Mouse (Mus musculus): ENCODE measurements around the gene Nek9. TPM values are rescaled to one million over a fixed set of nuclear protein-coding genes. Genes with fewer than 3 reads are reported as not detected.

Gene Nek9
- total RNA-seq, 2 experiments from 2014 or later = 75.6 to 75.8 TPM

DNA sequence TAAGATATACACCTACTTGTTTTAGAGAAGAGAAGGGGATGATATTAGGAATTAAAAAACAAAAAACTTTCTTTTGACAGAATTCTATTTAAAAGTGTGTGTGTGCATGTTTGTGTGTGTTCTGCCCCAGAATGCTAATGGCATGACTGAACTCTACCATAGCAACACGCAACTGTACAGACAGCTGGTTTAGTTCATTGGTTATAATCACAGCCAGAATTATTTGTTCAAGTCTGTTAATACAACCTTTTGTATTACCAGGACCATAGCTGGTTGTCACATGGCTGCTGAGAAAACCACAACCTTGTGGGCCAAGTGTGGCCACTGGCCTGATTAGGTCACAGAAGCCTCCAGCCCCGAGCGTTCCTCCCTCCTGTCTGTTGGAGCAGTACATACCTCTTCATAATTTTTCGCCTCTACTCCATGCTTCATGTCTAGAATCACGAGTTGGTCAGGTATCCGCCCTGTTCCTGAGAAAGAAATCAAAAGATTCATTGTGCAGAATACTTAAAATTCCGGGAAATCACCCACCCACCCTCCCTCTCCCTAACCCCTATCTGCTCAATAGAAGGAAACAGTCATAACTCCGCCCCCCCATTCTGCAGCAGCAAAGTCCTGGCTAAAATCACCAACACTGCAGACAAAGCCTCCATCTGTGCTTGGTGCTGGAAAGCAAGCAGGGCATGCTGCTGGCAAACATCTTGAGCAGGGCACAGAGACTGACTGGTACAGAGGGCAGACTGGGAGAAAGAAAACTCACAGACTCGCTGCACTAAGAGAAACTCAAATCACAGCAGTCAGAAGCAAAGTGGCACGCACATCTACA lies 11.5 kb upstream of the Nek9 start:
- intact Hi-C loops (cut with DNase I) = no loop called here

GRCm38 (mm10) chr12:85348338-85348737 lies 9.2 kb upstream of the Nek9 start:
- DNase-seq = no peak
- intact Hi-C loops (cut with DNase I) = loop anchor here (5.0 kb wide), 1 partner anchor 34 kb away; no protein-coding TSS in a partner anchor

More for the DNA sequence above, 11.5 kb upstream of the Nek9 start:
- DNase-seq = peak; percentile 27 to 36

DNA sequence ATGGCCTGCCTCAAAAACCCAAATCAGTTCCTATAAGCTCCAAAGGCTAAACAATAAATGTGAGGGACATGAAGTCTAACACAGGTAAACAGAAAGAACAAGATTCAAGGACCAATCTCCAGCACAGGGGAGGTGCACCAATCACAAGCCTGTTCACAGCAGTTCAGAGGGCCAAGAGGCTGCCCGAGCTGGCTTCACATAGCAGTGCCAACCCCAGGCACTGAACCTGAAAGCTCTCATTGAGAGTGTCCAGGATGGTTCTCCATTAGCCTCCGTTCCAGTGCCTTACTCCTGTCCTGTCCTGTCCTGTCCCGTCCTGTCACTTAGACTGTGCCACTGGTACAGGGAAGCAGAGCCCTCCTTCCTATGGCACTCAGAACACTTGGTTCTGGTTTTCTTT lies 8.0 kb upstream of the Nek9 start:
- no peak for DNase-seq
- intact Hi-C loops (cut with DNase I) = loop anchor here (5.0 kb wide), 1 partner anchor 35 kb away; no protein-coding TSS in a partner anchor

GRCm38 (mm10) chr12:85346374-85346773 lies 7.2 kb upstream of the Nek9 start:
- intact Hi-C loops (cut with DNase I) = loop anchor here (1.0 to 5.0 kb wide), 3 partner anchors 36 to 146 kb away; no protein-coding TSS in a partner anchor
- DNase-seq = peak; percentile 43 to 74

DNA sequence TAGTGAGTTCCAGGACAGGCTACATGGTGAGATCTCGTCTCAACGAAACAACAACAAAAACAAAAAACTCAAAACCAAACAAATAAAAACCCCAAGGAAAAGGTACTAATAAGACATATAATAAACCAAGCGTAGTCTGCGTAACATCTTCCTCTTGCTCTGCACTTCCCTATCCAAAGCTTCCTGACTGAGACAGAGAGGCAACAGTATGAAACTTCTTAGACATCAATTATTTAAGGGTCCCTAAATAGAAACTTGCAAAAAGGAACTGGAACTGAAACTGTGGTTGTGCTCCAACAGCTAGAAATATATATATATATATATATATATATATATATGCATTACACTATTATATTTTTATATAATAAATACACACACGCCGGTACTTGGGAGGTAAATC lies 6.4 kb upstream of the Nek9 start:
- intact Hi-C loops (cut with DNase I) = loop anchor here (5.0 kb wide), 1 partner anchor 37 kb away; no protein-coding TSS in a partner anchor
- DNase-seq = no peak

DNA sequence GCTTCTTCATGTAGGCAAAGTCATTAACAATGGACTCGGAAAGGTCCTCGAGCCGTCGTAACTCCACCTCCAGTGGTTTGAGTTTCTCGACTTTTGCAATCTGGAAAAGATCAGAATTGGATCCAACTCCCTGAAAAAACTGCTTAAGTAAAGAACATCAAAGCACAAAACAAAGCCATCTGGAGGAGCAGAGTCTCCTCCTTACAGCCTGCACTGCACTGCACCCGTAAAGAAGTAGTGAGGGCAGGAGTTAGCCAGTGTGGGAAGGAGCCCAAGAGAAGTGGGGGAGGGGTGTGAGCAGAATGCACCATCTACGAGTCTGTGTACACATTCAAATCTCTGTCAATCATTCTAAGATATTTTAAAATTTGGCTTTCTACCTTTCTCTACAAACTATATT lies 5.1 kb upstream of the Nek9 start:
- intact Hi-C loops (cut with DNase I) = loop anchor here (5.0 kb wide), 1 partner anchor 318 kb away; no protein-coding TSS in a partner anchor

DNA sequence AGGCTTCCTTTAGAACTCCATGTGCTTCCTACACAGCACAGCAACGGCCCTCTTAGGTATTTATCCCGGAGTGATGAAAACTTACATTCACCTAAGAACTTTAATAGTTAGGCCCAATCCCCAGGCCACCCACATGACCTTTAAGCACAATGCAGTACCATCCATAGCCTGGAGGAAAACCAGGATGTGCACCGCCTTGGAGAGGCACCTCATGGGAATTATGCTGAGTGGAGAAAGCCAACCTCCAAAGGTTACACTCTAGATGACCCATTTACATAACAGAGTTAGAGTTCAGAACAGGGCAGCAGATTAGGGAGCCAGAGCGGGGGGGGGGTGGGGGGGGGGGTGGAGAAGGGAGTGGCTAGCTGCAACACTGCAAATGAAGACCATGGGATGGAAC lies 3.1 kb upstream of the Nek9 start:
- no peak for DNase-seq
- intact Hi-C loops (cut with DNase I) = loop anchor here (5.0 kb wide), 1 partner anchor 320 kb away; no protein-coding TSS in a partner anchor

More for the DNA sequence above, 5.1 kb upstream of the Nek9 start:
- DNase-seq = no peak

DNA sequence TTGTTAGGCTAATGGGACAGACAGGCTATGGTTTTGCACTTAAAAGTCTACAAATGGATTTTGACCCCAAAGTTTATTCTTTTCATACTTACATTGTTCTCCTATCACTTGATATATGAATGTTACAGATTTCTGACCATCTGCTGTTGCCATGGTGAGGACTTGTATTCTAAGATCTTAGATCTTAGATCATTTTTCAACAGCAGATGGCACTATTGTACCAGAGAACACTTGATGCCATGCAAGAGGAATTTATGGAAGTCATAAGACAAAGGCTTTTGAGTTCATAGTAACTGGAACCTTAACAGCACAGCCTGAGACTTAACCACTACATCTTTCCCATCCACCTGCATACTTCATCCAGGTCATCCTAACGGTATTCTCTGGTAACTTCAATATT lies 2.0 kb upstream of the Nek9 start:
- peak in 1 of 2 experiments; percentile 44 for DNase-seq
- intact Hi-C loops (cut with DNase I) = loop anchor here (5.0 kb wide), 1 partner anchor 321 kb away; no protein-coding TSS in a partner anchor

- intact Hi-C loops (cut with DNase I) = loop anchor here (5.0 kb wide), 1 partner anchor 322 kb away; no protein-coding TSS in a partner anchor
- DNase-seq = no peak
These were observed 785 bp upstream of the Nek9 start for GRCm38 (mm10) chr12:85339947-85340346.

- intact Hi-C loops (cut with DNase I) = no loop called here
- no peak for DNase-seq
These were observed 347 bp downstream of the Nek9 start for GRCm38 (mm10) chr12:85338815-85339214.

- intact Hi-C loops (cut with DNase I) = no loop called here
- DNase-seq = no peak
These were observed 1.4 kb downstream of the Nek9 start for GRCm38 (mm10) chr12:85337567-85338311.

DNA sequence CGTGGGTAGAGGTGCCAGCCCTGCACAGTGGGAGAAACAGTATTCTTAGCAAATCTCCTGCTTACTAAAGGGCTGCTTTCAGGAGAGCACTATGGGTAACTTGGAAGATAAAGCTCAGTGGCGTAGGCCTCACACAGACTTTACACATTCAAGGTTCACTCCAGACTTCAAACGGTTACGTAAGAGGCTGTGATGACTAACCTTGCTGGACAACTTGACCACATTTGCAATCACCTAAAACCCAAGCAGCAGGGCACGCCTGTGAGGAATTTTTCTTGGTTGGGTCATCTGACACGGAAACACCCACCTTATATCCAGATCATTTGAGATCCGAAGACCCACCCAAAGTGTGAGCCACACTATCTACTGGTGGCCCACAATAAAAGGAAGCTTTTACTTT lies 9.0 kb downstream of the Nek9 start:
- DNase-seq = no peak
- intact Hi-C loops (cut with DNase I) = no loop called here

DNA sequence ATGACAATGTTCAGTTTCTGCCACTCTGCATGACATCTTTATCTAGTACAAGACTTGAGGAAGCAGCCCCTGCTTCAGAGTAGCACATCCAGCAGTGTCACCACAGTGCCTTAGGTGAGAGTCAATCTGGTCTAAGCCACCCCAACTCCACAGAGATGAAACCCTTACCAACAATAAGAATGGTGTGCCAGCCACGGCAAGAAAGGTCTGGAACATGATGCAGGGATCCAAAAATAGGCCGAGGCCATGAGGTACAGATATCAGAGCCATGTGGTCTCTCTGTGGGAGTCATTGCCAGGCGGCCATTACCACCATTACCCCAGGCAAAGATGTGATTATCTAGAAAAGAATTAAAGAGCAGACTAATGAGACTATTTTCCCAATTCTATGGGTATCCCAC lies 30.5 kb downstream of the Nek9 start:
- peak in 1 of 2 experiments; percentile 21 for DNase-seq
- intact Hi-C loops (cut with DNase I) = no loop called here

DNA sequence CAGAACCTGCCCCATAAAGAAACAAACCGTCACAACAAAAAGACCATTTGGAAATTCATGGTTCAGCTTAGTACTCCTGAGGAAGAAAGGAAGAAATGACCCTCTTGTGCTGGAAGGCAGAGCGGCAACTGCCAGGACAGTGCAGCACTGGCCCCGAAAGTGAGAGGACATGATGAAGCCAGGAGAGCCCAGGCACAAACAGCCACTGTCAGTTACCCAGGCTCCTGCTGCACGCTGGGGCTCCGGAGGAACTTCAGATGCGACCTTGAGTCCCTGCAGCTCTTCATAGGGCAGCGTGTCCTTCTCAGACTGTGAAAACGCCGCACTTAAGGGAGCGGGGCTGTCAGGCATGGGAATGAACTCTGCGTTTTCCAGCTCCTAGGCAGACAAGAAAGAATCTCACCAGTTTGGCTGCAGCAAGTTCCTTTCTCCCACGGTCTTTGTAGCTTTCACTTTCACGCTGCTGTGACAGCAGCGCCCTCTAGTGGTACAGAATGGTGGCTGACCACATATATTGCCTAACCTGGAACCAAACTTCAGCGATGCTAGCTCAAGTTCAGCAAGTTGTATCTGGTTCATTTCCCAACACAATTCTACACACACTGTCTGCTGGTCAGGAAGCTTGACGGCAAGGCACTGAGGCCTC lies 33.8 kb downstream of the Nek9 start:
- intact Hi-C loops (cut with DNase I) = loop anchor here (1.0 to 2.0 kb wide), 3 partner anchors 136 to 213 kb away; no protein-coding TSS in a partner anchor
- peak; percentile 87 to 93 for DNase-seq

DNA sequence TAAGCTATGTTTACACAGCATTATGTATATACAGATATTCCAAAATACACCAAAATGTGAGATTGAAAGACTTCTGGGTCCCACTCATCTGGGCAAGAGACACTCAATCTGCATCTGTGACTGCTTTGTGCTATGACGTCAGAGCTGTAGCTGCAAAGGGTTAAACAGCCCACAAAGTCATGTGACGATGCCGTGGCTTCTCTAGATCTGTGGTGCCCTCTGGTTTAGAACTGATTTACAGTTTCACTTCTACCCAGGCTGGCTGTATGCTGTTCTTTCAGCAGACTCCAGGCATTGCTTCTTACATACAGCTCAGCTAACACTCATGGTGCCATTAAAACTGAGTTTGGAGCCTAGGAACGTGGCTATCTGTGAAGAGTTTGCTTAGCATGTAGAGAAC lies 34.4 kb downstream of the Nek9 start:
- DNase-seq = no peak
- intact Hi-C loops (cut with DNase I) = loop anchor here (1.0 to 2.0 kb wide), 3 partner anchors 135 to 212 kb away; no protein-coding TSS in a partner anchor

DNA sequence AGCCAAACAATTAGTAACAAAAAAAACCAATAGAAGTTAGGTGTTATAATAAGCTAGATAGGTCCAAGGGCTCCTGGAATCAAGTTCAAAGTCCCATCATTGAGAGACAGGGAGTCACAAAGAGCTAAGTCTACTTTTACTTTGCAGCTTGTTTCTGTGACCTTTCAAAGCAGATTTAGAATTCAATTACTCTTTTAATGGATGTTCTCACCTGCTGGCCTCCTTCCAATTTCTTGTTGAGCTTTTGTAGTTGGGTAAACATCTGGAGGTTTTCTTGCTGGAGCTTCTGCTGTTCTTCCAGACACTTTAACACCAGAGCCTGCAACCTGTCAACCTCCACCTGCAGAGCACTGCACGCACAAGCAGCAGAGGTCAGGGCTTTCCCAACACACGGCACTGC lies 35.9 kb downstream of the Nek9 start:
- intact Hi-C loops (cut with DNase I) = no loop called here
- DNase-seq = no peak

- DNase-seq = no peak
- intact Hi-C loops (cut with DNase I) = no loop called here
These were observed 40.4 kb downstream of the Nek9 start for GRCm38 (mm10) chr12:85298835-85299180.

DNA sequence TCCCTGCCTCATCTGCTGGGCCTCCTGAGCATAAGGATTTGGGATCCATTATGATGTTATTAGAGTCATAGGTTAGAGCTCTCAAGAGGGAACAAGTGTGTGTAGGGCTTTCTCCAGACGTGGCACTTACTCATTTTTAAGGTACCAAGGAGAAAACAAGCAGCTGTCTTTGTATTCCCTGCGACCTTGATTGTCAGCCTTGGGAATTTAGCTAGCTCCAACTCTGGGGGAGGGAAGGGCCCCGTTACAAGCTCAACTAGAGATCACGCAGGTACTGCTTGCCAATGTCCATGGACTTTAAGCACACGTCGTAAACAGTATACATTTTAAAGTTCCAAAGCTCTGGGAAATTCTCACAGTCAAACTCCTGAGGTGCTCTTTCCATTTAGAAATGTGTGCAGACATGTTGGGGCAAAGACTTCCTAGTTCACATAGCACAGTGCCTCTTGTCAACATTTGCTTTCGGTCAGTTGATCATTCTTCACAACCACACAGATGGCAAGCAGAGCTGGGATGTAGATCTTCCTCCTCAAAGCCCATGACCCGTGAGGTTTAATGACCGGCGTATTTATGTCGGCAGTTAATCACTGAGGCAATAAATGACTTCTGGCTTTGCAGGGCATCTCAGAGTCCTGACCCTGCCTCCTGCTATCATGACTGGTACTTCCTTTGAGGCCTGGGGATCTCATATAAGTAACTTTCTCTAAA lies 40.9 kb downstream of the Nek9 start:
- intact Hi-C loops (cut with DNase I) = no loop called here
- no peak for DNase-seq

DNA sequence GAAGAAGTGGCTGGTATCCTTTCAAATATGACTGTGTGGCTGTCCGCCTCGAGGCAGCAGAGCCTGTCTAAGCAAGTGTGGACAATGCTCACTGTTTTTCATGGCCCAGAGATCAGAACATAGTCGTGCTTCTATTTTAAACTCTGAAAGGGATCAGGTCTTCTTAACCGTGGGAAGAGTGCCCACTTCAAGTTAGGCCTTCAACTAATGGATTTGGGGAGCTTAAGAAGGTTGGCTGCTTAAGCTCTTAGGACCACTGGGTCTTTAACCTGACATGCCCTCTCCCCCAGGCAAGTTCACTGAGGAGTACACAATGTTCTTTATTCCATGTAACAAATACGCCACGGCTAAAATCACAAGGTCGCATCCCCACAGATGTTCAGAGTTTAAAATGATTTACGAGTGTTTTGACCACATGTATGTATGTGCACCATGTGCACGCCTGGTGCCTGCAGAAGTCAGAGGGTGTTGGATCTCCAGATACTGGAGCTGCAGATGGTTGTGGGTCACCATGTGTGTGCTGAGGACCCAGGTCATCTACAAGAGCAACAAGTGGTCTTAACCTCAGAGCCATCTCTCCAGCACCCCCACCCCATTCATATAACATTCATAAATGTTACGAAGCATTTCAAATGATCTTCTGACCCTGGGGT lies 41.7 kb downstream of the Nek9 start:
- no peak for DNase-seq
- intact Hi-C loops (cut with DNase I) = no loop called here

Data from heart, postnatal 14 days (tissue).